Mouse (Mus musculus): ENCODE results near the gene Arap2. TPM values are rescaled to one million over a fixed set of nuclear protein-coding genes. Genes with fewer than 3 reads are reported as not detected.
"Not testable (repeated sequence)": the region's sequence is repeated elsewhere in the genome, so short reads cannot be mapped to it uniquely, and the experiment has no call there.

Gene Arap2
- polyA plus RNA-seq, 1 experiment from 2014 or later: 2.1 TPM

DNA sequence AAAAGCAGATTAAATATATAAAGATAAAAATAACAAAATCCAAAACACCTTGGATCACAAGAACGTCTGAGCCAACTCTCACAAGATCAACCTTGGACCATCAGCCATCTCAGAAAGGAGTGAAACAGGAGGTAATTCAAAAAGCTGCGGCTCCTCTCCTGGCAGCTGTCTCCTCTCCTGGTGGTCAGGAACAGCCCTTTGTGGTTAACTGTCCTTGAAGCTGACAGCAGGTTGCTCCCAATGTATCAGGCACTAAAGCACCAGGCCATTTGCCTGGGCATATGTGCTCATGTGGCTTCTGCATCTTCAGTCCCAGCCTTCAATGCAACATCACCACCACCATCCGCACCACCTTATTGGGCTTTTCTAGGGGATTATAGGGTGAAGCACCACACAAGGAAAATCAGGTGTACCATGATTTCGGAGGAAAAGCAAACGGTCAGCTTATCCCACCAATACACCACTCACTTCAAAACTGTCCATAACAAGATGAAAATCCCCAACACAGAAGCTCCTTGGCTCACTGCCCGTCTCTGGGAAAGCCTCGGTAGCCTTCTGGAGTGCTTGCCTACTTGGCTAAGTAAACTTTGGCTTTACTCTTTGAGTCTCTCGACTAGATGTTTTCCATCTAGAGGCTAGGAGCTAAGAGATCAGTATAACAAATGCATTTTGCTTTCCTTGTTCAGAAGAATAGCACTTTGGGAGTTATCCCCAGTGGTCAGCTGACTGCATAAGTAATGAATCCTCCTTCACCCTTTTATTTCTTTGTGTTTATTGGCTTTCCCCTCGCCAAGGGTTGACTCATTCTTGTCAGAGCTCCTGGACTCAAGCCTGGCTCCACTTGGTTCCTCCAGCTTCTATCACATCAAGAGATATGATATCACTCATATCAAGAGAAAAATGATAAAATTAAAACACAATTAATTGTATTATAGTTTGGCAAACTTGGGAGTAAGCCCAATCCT, 26.2 kb downstream of the Arap2 start:
- Histone ChIP-seq H3K9me3 (replicated peaks) (no peaks in the 10 kb centered on the region), H3K27me3 (no peaks in the 10 kb centered on the region), H3K4me1 (replicated peaks) (no peaks in the 10 kb centered on the region; the same call in 1 of the 2 replicates), H3K9ac (no peak overlapping the region), H3K36me3 (replicated peaks) (no peaks in the 10 kb centered on the region), H3K4me3 (replicated peaks) (no peak overlapping the region), H3K27ac (replicated peaks) (no peak overlapping the region), H3K4me2 (no peak overlapping the region)
- no peak for ATAC-seq (ENCODE audit: insufficient read depth)
- 60% methylated on average over 9 of the region's 9 CpGs for WGBS (ENCODE audit: insufficient replicate concordance)

DNA sequence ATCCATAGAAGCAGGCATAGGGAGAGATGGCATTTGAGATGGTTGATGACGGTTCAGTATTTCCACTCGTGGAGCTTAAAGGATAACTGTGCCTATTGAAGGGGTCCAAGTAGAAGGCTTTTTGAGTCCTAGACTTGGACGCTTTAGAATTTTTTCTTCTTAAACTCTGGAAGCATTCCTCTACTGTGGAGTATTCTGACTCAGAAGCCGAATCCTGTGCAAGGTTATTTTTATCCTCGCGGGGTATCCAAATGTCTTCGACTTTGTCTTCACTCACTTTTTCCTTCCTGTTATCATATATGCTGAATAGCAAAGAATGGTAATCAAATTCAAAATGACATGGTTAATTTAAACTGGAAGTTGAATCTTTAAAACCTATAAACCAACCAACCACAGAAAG, 35.4 kb downstream of the Arap2 start:
- H3K4me3 ChIP-seq (replicated peaks); H3K4me2 ChIP-seq; H3K4me1 ChIP-seq (replicated peaks); H3K27me3 ChIP-seq; ATAC-seq (ENCODE audit: insufficient read depth); H3K9ac ChIP-seq; H3K27ac ChIP-seq (replicated peaks); H3K9me3 ChIP-seq (replicated peaks); H3K36me3 ChIP-seq (replicated peaks): not testable (repeated sequence)
- WGBS (ENCODE audit: insufficient replicate concordance): 75% methylated on average over 7 of the region's 7 CpGs

DNA sequence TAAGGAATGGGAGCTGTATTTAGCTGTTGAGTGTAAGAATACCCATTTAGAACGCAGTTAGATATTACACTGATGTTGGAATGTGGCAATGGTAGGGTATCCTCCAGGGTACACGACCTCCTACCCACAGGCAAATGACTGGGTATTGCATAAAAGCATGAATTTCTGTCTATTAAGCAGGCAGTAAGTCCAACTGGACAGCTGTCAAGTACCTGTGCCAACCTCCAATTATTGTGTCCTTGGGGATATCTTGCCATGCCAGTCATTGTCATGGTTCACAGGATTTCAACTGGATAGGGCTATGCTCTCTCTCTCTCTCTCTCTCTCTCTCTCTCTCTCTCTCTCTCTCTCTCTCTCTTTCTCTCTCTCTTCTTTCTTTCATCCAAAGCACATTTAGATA, 40.4 kb downstream of the Arap2 start:
- Histone ChIP-seq H3K4me3 (replicated peaks) (no peak overlapping the region), H3K4me2 (no peak overlapping the region), H3K27ac (replicated peaks) (no peak overlapping the region), H3K9ac (no peak overlapping the region), H3K9me3 (replicated peaks) (no peaks in the 10 kb centered on the region), H3K27me3 (no peaks in the 10 kb centered on the region), H3K4me1 (replicated peaks) (no peaks in the 10 kb centered on the region), H3K36me3 (replicated peaks) (no peaks in the 10 kb centered on the region)
- WGBS (ENCODE audit: insufficient replicate concordance): 52% methylated on average over 2 of the region's 2 CpGs
- no peak for ATAC-seq (ENCODE audit: insufficient read depth)

DNA sequence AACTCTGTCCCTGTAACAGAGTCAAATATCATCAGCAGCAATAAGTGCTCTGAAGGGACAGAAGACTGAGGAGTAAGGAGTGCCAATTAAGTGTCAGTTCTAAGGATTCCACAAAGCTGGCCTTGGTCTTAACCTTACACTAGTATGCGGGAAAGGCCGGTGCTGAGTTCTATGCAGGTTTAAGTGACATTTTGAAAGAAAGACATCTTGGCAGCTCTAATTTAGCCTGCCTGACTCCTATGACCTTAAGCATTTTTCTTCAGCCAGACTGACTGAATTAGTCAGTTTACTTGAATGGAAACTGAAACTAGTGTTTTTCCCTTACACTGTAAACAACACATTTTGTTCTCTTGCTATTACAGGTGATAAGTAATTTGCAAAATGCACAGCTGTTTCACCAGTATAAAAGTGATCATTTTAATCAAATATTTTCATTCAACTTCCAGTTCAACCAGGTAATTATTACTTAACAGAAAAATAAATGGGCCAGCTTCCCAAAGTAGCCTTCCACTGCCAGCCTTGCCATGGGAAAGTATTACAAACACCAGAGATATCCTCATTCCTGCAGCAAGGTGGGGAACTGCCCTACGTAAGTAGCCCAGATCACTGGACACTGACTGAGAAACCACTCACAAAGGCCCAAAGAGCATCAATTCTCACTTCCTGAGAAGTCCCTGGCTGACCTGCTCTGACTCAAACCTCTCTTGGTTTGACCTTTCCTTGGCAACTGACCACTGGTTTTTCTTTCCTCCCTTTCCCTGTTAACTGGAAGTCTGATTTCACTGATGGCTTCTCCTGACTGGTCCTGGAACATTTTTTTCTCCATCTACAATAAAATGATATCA, 42.5 kb downstream of the Arap2 start:
- WGBS (ENCODE audit: insufficient replicate concordance): 65% methylated on average over 3 of the region's 3 CpGs
- no peaks in the 10 kb centered on the region for H3K4me1 ChIP-seq (replicated peaks)
- no peaks in the 10 kb centered on the region for H3K9me3 ChIP-seq (replicated peaks)
- no peaks in the 10 kb centered on the region for H3K36me3 ChIP-seq (replicated peaks)
- ATAC-seq (ENCODE audit: insufficient read depth): no peak
- H3K27ac ChIP-seq (replicated peaks): no peak overlapping the region
- H3K4me2 ChIP-seq: no peak overlapping the region
- no peak overlapping the region for H3K4me3 ChIP-seq (replicated peaks)
- no peaks in the 10 kb centered on the region for H3K27me3 ChIP-seq
- no peak overlapping the region for H3K9ac ChIP-seq

DNA sequence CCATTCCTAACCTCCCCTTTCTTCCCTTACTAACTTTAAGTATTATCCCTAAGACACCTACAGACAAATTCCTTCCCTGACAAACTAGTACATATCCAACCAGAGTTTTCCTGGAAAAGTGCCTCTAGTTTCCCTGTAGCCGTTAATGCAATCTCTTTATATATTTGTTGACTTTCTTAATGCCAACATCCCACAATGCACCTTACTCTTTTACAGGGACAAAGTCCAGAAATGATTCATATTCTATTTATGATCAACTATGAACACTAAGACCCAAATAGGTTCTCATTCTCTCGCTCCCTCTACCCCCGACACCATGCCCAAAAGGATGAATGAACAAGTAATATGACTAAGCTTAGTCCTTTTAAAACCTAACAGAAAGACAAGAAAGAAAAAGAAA, 49.5 kb downstream of the Arap2 start:
- Histone ChIP-seq H3K9me3 (replicated peaks) (no peaks in the 10 kb centered on the region), H3K27me3 (no peaks in the 10 kb centered on the region), H3K27ac (replicated peaks) (no peak overlapping the region), H3K4me2 (no peak overlapping the region), H3K4me3 (replicated peaks) (no peak overlapping the region), H3K9ac (no peak overlapping the region), H3K4me1 (replicated peaks) (no peaks in the 10 kb centered on the region), H3K36me3 (replicated peaks) (no peaks in the 10 kb centered on the region)
- 67% methylated on average over 3 of the region's 3 CpGs for WGBS (ENCODE audit: insufficient replicate concordance)
- no peak for ATAC-seq (ENCODE audit: insufficient read depth)

DNA sequence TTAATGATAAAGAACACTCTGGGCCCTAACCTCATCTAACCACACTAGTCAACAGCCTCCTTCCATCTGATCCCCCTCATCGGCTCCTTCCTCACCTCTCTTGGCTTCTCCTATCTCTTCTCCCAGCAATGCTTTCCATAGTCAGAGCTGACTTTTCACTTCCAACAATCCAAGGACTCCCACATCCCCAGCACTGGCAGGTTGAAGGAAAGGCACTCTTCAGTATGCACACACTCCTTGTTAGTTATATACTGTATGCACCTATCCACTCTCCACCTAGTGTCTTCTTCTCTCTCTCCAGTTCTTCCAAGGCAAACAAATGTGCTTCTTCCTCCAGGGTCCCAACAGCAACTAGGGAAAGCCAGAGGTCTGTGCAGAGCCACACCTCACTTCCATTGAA, 50.0 kb downstream of the Arap2 start:
- Histone ChIP-seq H3K4me2 (no peak overlapping the region), H3K27ac (replicated peaks) (no peak overlapping the region), H3K4me3 (replicated peaks) (no peak overlapping the region)

DNA sequence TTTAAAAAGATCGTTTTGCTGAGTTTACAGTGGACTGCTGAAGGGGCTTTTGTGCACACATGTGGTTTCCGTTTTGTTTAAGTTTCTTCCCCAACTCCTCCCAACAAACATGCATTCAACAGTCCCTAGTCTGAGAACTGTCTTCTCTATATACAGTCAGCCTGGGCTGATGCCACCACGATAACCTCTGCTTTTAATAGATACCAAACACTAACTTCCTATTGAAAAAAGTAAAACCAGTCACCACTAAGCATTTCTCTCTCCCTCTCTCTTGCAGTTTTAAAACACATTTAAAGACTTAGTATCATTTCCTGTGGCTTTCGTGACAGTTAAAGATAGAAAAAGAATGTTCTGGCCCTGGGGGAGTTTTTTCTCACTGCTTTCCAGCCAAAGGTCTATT, 50.5 kb downstream of the Arap2 start:
- H3K9ac ChIP-seq: no peak overlapping the region
- no peaks in the 10 kb centered on the region for H3K27me3 ChIP-seq
- no peak for ATAC-seq (ENCODE audit: insufficient read depth)
- no peak overlapping the region for H3K4me2 ChIP-seq
- H3K4me3 ChIP-seq (replicated peaks): no peak overlapping the region
- H3K4me1 ChIP-seq (replicated peaks): no peaks in the 10 kb centered on the region
- no peaks in the 10 kb centered on the region for H3K9me3 ChIP-seq (replicated peaks)
- 11% methylated on average over 4 of the region's 4 CpGs for WGBS (ENCODE audit: insufficient replicate concordance)
- H3K36me3 ChIP-seq (replicated peaks): no peaks in the 10 kb centered on the region
- no peak overlapping the region for H3K27ac ChIP-seq (replicated peaks)

More for the DNA sequence above, 50.0 kb downstream of the Arap2 start:
- Histone ChIP-seq H3K27me3 (no peaks in the 10 kb centered on the region), H3K9ac (no peak overlapping the region), H3K4me1 (replicated peaks) (no peaks in the 10 kb centered on the region), H3K9me3 (replicated peaks) (no peaks in the 10 kb centered on the region), H3K36me3 (replicated peaks) (no peaks in the 10 kb centered on the region)
- WGBS (ENCODE audit: insufficient replicate concordance): 24% methylated on average over 1 of the region's 1 CpGs
- no peak for ATAC-seq (ENCODE audit: insufficient read depth)

DNA sequence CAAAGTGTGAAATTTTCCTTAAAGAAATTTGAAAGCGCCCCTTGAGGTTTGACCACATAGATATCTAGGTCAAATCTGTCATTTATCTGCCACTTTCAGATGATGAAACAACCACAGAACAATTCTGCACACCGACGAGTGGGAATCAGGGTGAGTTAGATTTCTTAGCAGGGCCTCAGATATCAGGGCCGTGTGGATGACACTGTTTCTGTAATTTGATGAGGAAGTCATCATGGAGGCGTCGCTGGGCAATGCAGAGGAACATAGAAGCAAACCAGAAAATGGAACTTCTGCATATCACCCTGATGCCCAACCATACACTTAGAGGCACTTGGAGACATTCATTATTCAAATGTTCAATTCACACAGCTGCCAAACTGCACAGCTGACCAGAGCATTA, 55.0 kb downstream of the Arap2 start:
- Histone ChIP-seq H3K9me3 (replicated peaks) (no peaks in the 10 kb centered on the region), H3K9ac (no peak overlapping the region), H3K4me1 (replicated peaks) (no peaks in the 10 kb centered on the region), H3K4me3 (replicated peaks) (no peak overlapping the region), H3K4me2 (no peak overlapping the region), H3K36me3 (replicated peaks) (no peaks in the 10 kb centered on the region), H3K27ac (replicated peaks) (no peak overlapping the region), H3K27me3 (no peaks in the 10 kb centered on the region)
- ATAC-seq (ENCODE audit: insufficient read depth): no peak
- WGBS (ENCODE audit: insufficient replicate concordance): 15% methylated on average over 6 of the region's 6 CpGs

DNA sequence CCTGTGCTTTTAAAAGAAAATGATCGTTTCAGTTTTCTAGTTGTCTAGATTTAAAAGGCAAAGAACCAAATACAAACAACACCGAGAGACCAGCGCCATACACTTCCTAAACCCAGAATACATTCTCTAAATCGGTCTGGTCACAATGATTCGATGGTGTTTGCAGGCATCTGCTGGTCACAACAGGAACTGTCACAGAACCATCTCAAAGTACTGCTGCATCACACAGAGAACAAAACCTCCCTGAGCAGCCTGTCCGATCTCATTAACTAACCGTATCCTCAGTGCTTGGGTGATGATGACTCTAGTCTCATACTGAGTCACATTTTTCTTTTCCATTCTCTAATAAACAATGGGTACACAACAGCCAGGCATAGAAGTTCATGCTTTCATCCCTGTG, 59.1 kb downstream of the Arap2 start:
- no peak for ATAC-seq (ENCODE audit: insufficient read depth)

DNA sequence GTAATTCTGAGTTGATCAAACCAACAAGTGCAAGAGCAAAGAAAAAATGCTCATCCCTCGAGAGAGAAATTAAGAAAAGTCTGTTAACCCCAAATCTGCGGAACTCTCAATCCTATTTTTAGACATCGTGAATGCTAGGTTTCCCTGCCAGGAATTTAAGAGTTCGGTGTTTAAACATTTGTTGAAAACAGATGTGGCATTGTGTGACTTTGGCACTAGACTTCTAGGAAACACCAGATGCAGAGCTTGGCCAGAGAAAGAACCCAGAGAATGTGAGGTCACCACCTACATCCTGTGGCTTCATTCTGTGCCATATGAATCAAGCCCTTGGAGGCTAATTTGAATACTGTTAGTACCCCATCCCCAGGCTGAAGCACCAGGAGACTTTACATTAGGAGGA, 76.0 kb downstream of the Arap2 start:
- H3K9ac ChIP-seq: no peak overlapping the region
- H3K4me3 ChIP-seq (replicated peaks): no peak overlapping the region
- H3K27ac ChIP-seq (replicated peaks): no peak overlapping the region
- H3K9me3 ChIP-seq (replicated peaks): no peaks in the 10 kb centered on the region
- WGBS (ENCODE audit: insufficient replicate concordance): 54% methylated on average over 4 of the region's 4 CpGs
- ATAC-seq (ENCODE audit: insufficient read depth): no peak
- no peak overlapping the region for H3K4me2 ChIP-seq
- H3K27me3 ChIP-seq: no peaks in the 10 kb centered on the region
- no peaks in the 10 kb centered on the region for H3K36me3 ChIP-seq (replicated peaks)
- no peaks in the 10 kb centered on the region for H3K4me1 ChIP-seq (replicated peaks)

More for the DNA sequence above, 59.1 kb downstream of the Arap2 start:
- no peaks in the 10 kb centered on the region for H3K36me3 ChIP-seq (replicated peaks)
- H3K9me3 ChIP-seq (replicated peaks): no peaks in the 10 kb centered on the region
- H3K9ac ChIP-seq: no peak overlapping the region
- H3K4me2 ChIP-seq: no peak overlapping the region
- WGBS (ENCODE audit: insufficient replicate concordance): 62% methylated on average over 7 of the region's 7 CpGs
- H3K27ac ChIP-seq (replicated peaks): no peak overlapping the region
- no peaks in the 10 kb centered on the region for H3K4me1 ChIP-seq (replicated peaks)
- H3K27me3 ChIP-seq: no peaks in the 10 kb centered on the region
- no peak overlapping the region for H3K4me3 ChIP-seq (replicated peaks)

DNA sequence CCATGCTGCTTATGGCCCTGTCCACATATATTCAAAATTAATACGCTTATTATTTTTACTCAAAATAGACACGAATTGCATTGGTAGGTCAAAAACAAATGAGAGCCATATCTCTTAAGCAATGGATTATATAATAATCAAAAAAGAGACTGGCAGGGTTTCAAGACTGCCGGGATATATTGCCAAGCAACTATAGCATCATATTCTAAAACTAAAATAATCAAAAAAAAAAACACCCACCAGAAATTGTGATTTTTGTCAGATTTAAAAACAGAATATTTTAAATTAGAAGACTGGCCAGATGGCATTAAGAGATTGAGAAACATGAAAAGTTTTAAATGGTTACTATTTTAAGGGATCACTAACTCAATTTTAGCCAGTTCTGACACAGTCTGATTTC, 82.2 kb downstream of the Arap2 start:
- Histone ChIP-seq H3K36me3 (replicated peaks) (no peaks in the 10 kb centered on the region), H3K4me1 (replicated peaks) (no peaks in the 10 kb centered on the region), H3K9ac (no peak overlapping the region), H3K27me3 (no peaks in the 10 kb centered on the region), H3K4me2 (no peak overlapping the region), H3K9me3 (replicated peaks) (no peaks in the 10 kb centered on the region), H3K27ac (replicated peaks) (no peak overlapping the region), H3K4me3 (replicated peaks) (no peak overlapping the region)
- 64% methylated on average over 3 of the region's 3 CpGs for WGBS (ENCODE audit: insufficient replicate concordance)
- no peak for ATAC-seq (ENCODE audit: insufficient read depth)

All from liver, embryonic 15.5 days (tissue).